Mouse (Mus musculus): ENCODE measurements at regions not wholly inside any gene's neighbourhood (a gene's known extent, or its start where the extent isn't known, plus 50 kb on each side); places are given as distances from the start of the nearest gene placed in this dataset.

GRCm38 (mm10) chr4:97132650-97133049 lies 50.3 kb downstream of the Gm10192 start:
- DNase-seq (ENCODE audit: low spot score) = no peak

GRCm38 (mm10) chr4:97127780-97128179 lies 55.2 kb downstream of the Gm10192 start:
- peak; percentile 1 for DNase-seq (ENCODE audit: low spot score)

GRCm38 (mm10) chr4:97123861-97124260 lies 59.1 kb downstream of the Gm10192 start:
- no peak for DNase-seq (ENCODE audit: low spot score)

- no peak for DNase-seq (ENCODE audit: low spot score)
Observed at GRCm38 (mm10) chr4:97121952-97122351, 61.0 kb downstream of the Gm10192 start.

GRCm38 (mm10) chr4:97119459-97119858 lies 63.5 kb downstream of the Gm10192 start:
- DNase-seq (ENCODE audit: low spot score) = no peak

- peak; percentile 5 for DNase-seq (ENCODE audit: low spot score)
Observed at GRCm38 (mm10) chr4:97117016-97117415, 66.0 kb downstream of the Gm10192 start.

GRCm38 (mm10) chr4:97102752-97103052 lies 80.3 kb downstream of the Gm10192 start:
- no peak for DNase-seq (ENCODE audit: low spot score)

GRCm38 (mm10) chr4:97101911-97102751 lies 80.8 kb downstream of the Gm10192 start:
- no peak for DNase-seq (ENCODE audit: low spot score)

- DNase-seq (ENCODE audit: low spot score) = no peak
Observed at GRCm38 (mm10) chr4:97099721-97100120, 83.2 kb downstream of the Gm10192 start.

- no peak for DNase-seq (ENCODE audit: low spot score)
Observed at GRCm38 (mm10) chr4:97093576-97093975, 89.4 kb downstream of the Gm10192 start.

GRCm38 (mm10) chr4:97050735-97051134 lies 132.2 kb downstream of the Gm10192 start:
- no peak for DNase-seq (ENCODE audit: low spot score)

GRCm38 (mm10) chr4:97049045-97049674 lies 133.8 kb downstream of the Gm10192 start:
- no peak for DNase-seq (ENCODE audit: low spot score)

- peak; percentile 25 for DNase-seq (ENCODE audit: low spot score)
Observed at GRCm38 (mm10) chr4:97037693-97038348, 145.1 kb downstream of the Gm10192 start.

- no peak for DNase-seq (ENCODE audit: low spot score)
Observed at GRCm38 (mm10) chr4:97028938-97029337, 154.0 kb downstream of the Gm10192 start.

GRCm38 (mm10) chr4:97025446-97026040 lies 157.4 kb downstream of the Gm10192 start:
- DNase-seq (ENCODE audit: low spot score) = peak; percentile 37

- DNase-seq (ENCODE audit: low spot score) = no peak
Observed at GRCm38 (mm10) chr4:97001321-97001720, 181.6 kb downstream of the Gm10192 start.

- no peak for DNase-seq (ENCODE audit: low spot score)
Observed at GRCm38 (mm10) chr4:96980311-96980710, 195.3 kb upstream of the Gm12695 start.

GRCm38 (mm10) chr4:96979876-96980275 lies 194.9 kb upstream of the Gm12695 start:
- DNase-seq (ENCODE audit: low spot score) = no peak

- DNase-seq (ENCODE audit: low spot score) = no peak
Observed at GRCm38 (mm10) chr4:96974935-96975334, 189.9 kb upstream of the Gm12695 start.

GRCm38 (mm10) chr4:96973804-96974203 lies 188.8 kb upstream of the Gm12695 start:
- no peak for DNase-seq (ENCODE audit: low spot score)

- DNase-seq (ENCODE audit: low spot score) = no peak
Observed at GRCm38 (mm10) chr4:96969199-96969598, 184.2 kb upstream of the Gm12695 start.

GRCm38 (mm10) chr4:96968545-96969164 lies 183.7 kb upstream of the Gm12695 start:
- no peak for DNase-seq (ENCODE audit: low spot score)
